Mouse (Mus musculus) embryonic fibroblast, embryonic 13.5 days (primary cell): ENCODE measurements at regions not wholly inside any gene's neighbourhood (a gene's known extent, or its start where the extent isn't known, plus 50 kb on each side); places are given as distances from the start of the nearest gene placed in this dataset.

Source experiments
- CTCF ChIP-seq: IDR thresholded peaks from 2 replicates; pipeline ENCODE4 v1.5.1; 2011; ENCODE audit warnings: mild to moderate bottlenecking, control low read depth, low read length, moderate library complexity, borderline replicate concordance; ENCODE audit not compliant: insufficient read depth
- POLR2A ChIP-seq: IDR thresholded peaks from 2 replicates; pipeline ENCODE4 v1.6.1; 2011; ENCODE audit warnings: low read depth, mild to moderate bottlenecking, control low read depth, low read length, moderate library complexity

DNA sequence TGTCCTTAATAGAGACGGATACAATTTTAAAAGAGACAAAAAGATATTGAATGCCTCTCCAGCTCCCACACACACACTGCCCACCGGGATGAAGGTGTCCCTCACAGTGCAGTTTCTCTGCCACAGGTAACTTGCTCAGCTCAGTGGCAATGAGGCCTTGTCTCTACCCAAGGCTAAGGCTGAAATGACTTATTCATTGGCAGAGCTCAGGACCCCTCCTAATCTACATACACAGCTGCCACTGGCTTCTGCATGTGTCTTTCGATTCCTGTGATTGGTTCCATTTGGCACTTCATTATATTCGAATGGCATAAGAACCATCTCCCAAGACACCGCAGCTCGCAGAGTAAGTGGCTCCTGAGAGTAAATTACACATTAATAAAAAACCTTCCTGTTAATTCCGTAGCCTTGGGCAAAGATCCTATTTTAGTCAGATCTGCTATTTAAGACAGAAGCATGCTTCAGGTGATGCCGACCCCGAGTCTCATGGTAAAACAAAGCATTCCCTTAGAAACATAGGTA is 122.2 kb downstream of the Rap2a start:
- no peak for TF ChIP-seq CTCF
- no peak for TF ChIP-seq POLR2A
